Mouse (Mus musculus): ENCODE measurements around the gene Itpa. TPM values are rescaled to one million over a fixed set of nuclear protein-coding genes. Genes with fewer than 3 reads are reported as not detected.
A peak's percentile ranks its signal among the peaks of the same experiment; 100 is the strongest.

The Itpa gene
- polyA plus RNA-seq, 1 experiment from 2014 or later = 31.2 TPM

DNA sequence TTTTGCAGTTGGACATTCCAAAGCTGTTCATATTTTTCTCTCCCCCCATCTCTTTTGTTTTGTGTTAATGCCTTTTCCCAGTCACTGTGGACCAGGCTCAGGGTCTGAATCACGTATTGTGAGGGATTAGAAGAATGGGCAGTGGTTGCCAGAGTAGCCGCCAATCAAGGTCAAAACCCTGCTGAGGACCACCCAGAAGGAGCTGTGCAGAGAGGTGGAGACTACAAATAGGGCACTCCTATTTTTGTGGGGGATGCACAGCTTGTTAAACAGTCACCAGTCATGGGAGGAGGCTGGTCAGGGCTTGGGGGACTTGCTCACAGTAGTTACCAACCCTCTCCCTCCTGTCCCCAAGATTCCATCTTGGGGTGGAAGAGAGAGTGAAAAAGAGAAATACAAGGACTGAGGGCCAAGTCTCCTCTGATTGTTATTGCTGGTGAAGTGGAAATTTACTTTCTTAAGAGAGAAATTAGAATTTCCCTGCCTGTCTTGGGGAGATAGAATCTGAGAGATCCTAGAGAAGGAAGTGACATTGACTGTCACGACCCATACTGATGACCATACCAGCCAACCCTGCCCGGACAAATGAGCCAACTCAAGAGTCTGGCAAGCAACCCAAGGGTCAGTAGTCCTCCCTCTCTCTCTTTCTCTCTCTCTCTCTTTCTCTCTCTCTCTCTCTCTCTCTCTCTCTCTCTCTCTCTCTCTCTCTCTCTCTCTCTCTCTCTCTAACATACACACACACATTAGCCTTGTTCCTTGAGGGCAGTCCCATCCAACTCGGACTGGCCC is 34.3 kb upstream of the Itpa start:
- no peak overlapping the region for H3K27ac ChIP-seq (ENCODE audit: low read depth)
- no peaks in the 10 kb centered on the region for H3K9me3 ChIP-seq (ENCODE audit: low read length)
- H3K36me3 ChIP-seq (replicated peaks; ENCODE audit: insufficient read depth, low read length) = no peaks in the 10 kb centered on the region; the same call in 1 of the 2 replicates
- DNase-seq (no peak), ATAC-seq (no peak)
- no peak overlapping the region for H3K4me3 ChIP-seq (ENCODE audit: low read depth, low read length)
- peaks cover 41% of the 10 kb centered on the region for H3K27me3 ChIP-seq (ENCODE audit: insufficient read depth, low read length)
- 59% methylated on average over 5 of the region's 5 CpGs for WGBS (ENCODE audit: insufficient replicate concordance)
- H3K9ac ChIP-seq (replicated peaks) = no peak overlapping the region
- peaks cover 15% of the 10 kb centered on the region for H3K4me1 ChIP-seq (ENCODE audit: insufficient read depth)
- no peak overlapping the region for H3K4me2 ChIP-seq (ENCODE audit: low read depth, low read length)
- no peak for TF ChIP-seq CTCF (IDR thresholded peaks at IDR 0.05; ENCODE audit: low read depth)
- no peak for TF ChIP-seq EP300 (IDR thresholded peaks at IDR 0.05; ENCODE audit: low read depth)

DNA sequence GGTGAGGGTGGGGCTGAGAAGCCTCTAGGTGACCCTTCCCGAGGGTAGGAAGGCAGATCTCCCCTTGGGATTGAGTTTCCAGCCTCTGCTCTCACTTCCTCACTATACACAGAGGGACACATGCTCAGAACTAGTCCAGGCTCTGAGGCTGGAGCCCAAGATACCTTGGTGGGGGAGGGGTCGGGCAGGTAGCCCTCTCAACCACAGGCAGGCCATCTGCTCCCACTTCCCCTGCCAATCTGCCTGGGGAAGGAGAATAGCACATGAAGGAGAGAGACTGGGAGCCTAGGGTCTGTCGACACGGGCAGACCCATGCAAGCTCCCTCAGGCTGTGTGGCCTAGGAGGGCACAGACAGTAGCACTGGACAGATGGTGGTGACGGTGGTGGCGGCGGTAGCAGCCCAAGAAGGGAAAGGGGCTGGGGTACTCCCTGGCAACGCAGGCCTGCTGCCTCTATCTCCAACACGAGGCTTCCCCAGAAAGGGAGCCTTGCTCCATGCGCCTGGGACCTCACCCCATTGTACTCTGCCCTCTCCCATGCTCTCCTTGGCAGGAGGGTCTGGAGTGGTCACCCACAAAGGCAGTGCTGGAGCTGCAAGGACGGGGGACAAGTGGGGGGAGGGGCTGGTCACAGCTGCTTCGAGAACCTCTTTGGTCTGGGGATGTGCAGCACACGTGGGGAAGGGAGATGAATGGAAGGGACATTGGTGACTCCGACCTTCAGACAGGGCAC is 33.2 kb upstream of the Itpa start:
- DNase-seq = no peak
- ATAC-seq = no peak
- WGBS (ENCODE audit: insufficient replicate concordance) = 36% methylated on average over 14 of the region's 14 CpGs
- TF ChIP-seq EP300 (IDR thresholded peaks at IDR 0.05; ENCODE audit: low read depth) (no peak), CTCF (IDR thresholded peaks at IDR 0.05; ENCODE audit: low read depth) (no peak)
- Histone ChIP-seq H3K36me3 (replicated peaks; ENCODE audit: insufficient read depth, low read length) (no peaks in the 10 kb centered on the region; the same call in 1 of the 2 replicates), H3K27ac (ENCODE audit: low read depth) (no peak overlapping the region), H3K27me3 (ENCODE audit: insufficient read depth, low read length) (peaks cover 42% of the 10 kb centered on the region), H3K9me3 (ENCODE audit: low read length) (no peaks in the 10 kb centered on the region), H3K4me2 (ENCODE audit: low read depth, low read length) (peak overlapping the region; percentile 60; the same call in 1 of the 2 replicates), H3K9ac (replicated peaks) (no peak overlapping the region; the same call in 1 of the 2 replicates), H3K4me3 (ENCODE audit: low read depth, low read length) (peak overlapping the region; percentile 31; the same call in 1 of the 2 replicates), H3K4me1 (ENCODE audit: insufficient read depth) (peaks cover 12% of the 10 kb centered on the region)

DNA sequence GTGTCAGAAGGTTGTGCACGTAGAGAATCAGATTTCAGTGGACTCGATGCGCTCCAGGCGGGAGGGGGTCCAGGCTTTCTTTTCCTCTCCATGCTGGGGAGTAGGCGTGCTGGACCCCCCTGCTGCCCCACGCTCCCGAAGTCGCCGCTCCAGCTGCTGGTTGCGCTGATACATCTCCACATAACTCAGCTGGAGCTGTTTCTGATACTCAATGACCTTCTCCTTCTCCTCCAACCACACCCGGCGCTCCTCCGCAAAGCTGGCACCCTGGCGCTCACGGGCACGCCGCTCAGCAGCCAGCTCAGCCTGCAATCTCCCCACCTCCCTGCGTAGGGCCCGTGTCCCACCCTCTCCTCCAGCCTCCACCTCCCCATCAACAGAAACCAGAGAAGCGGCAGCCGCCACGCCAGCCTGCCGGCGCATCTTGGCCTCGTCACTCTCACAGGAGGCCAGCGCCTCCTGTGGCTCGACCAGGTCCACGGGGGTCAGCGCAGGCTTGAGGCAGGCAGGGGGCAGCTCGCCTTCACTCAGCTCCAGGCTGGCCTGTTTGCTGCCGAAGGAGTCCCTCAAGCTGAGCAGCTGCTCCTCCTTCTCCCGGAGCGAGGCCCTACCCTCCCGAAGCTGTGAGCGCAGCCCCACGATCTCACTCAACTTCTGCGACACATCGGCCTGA is 32.5 kb upstream of the Itpa start:
- peaks cover 12% of the 10 kb centered on the region; the same call in 1 of the 2 replicates for H3K4me1 ChIP-seq (ENCODE audit: insufficient read depth)
- no peak overlapping the region; the same call in none of the 2 replicates for H3K9ac ChIP-seq (replicated peaks)
- peak overlapping the region; percentile 31 for H3K4me3 ChIP-seq (ENCODE audit: low read depth, low read length)
- H3K4me2 ChIP-seq (ENCODE audit: low read depth, low read length) = peak overlapping the region; percentile 60
- peaks cover 42% of the 10 kb centered on the region for H3K27me3 ChIP-seq (ENCODE audit: insufficient read depth, low read length)
- H3K36me3 ChIP-seq (replicated peaks; ENCODE audit: insufficient read depth, low read length) = no peaks in the 10 kb centered on the region; the same call in 1 of the 2 replicates
- DNase-seq (no peak), ATAC-seq (no peak)
- no peak overlapping the region for H3K27ac ChIP-seq (ENCODE audit: low read depth)
- no peaks in the 10 kb centered on the region for H3K9me3 ChIP-seq (ENCODE audit: low read length)
- WGBS (ENCODE audit: insufficient replicate concordance) = 10% methylated on average over 38 of the region's 38 CpGs
- TF ChIP-seq CTCF (IDR thresholded peaks at IDR 0.05; ENCODE audit: low read depth) (peak; percentile 39), EP300 (IDR thresholded peaks at IDR 0.05; ENCODE audit: low read depth) (no peak)

DNA sequence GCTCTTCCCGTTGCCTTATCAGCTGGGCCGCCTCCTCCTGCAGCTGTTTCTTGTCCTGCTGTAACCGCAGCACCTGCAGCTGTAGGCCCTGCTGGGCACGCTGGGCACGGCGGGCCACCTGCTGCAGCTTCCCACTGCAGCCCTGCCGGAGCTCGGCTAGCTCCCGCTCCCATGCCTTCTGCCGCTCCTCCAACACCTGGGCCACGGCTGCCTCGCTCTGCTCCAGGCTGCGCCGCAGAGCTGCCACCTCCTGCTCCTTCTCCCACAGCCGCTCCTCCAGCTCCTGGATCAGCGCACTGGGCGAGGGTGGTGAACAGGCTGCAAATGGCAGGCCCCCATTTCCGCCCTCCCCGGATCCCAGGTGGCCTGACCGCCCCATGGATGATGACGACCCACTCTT is 31.6 kb upstream of the Itpa start:
- DNase-seq = peak; percentile 58
- 34% methylated on average over 21 of the region's 21 CpGs for WGBS (ENCODE audit: insufficient replicate concordance)
- ATAC-seq = peak; percentile 65

GRCm38 (mm10) chr2:130638101-130638611 is 29.3 kb upstream of the Itpa start:
- Histone ChIP-seq H3K4me3 (ENCODE audit: low read depth, low read length) (peak overlapping the region; percentile 24; the same call in 1 of the 2 replicates), H3K4me2 (ENCODE audit: low read depth, low read length) (peak overlapping the region; percentile 61), H3K27me3 (ENCODE audit: insufficient read depth, low read length) (peaks cover 42% of the 10 kb centered on the region), H3K9me3 (ENCODE audit: low read length) (no peaks in the 10 kb centered on the region), H3K9ac (replicated peaks) (no peak overlapping the region; the same call in 1 of the 2 replicates), H3K36me3 (replicated peaks; ENCODE audit: insufficient read depth, low read length) (no peaks in the 10 kb centered on the region; the same call in 1 of the 2 replicates), H3K4me1 (ENCODE audit: insufficient read depth) (peaks cover 18% of the 10 kb centered on the region), H3K27ac (ENCODE audit: low read depth) (peak overlapping the region; percentile 72)
- WGBS (ENCODE audit: insufficient replicate concordance) = 35% methylated on average over 16 of the region's 16 CpGs
- peak; percentile 55 for DNase-seq
- TF ChIP-seq CTCF (IDR thresholded peaks at IDR 0.05; ENCODE audit: low read depth) (no peak), EP300 (IDR thresholded peaks at IDR 0.05; ENCODE audit: low read depth) (peak; percentile 32; the same call in 1 of the 2 replicates)
- ATAC-seq = peak; percentile 31

More for the DNA sequence above, 31.6 kb upstream of the Itpa start:
- no peak overlapping the region for H3K27ac ChIP-seq (ENCODE audit: low read depth)
- TF ChIP-seq CTCF (IDR thresholded peaks at IDR 0.05; ENCODE audit: low read depth) (0 out of 2 replicates have a peak, but pooled peaks have one; percentile 11), EP300 (IDR thresholded peaks at IDR 0.05; ENCODE audit: low read depth) (peak; percentile 22; the same call in 1 of the 2 replicates)
- H3K9me3 ChIP-seq (ENCODE audit: low read length) = no peaks in the 10 kb centered on the region
- peak overlapping the region; percentile 31; the same call in 1 of the 2 replicates for H3K4me3 ChIP-seq (ENCODE audit: low read depth, low read length)
- H3K36me3 ChIP-seq (replicated peaks; ENCODE audit: insufficient read depth, low read length) = no peaks in the 10 kb centered on the region; the same call in 1 of the 2 replicates
- H3K27me3 ChIP-seq (ENCODE audit: insufficient read depth, low read length) = peaks cover 42% of the 10 kb centered on the region
- no peak overlapping the region for H3K9ac ChIP-seq (replicated peaks)
- peak overlapping the region; percentile 60 for H3K4me2 ChIP-seq (ENCODE audit: low read depth, low read length)
- 0 out of 2 replicates have a peak, but pooled peaks cover 9% of the 10 kb centered on the region for H3K4me1 ChIP-seq (ENCODE audit: insufficient read depth)

All from liver, postnatal 0 days (tissue).